Mouse (Mus musculus) CD4-positive naive resting alpha-beta T cell, adult 76 days (primary cell): ENCODE results near the gene Scn10a. TPM values are rescaled to one million over a fixed set of nuclear protein-coding genes. Genes with fewer than 3 reads are reported as not detected.

Experiments used
- total RNA-seq: library from RNA; stranded (reverse); gene quantifications from one replicate; pipeline ENCODE4 v1.2.4, GENCODE M21; 2023

Gene Scn10a
- total RNA-seq: not detected

DNA sequence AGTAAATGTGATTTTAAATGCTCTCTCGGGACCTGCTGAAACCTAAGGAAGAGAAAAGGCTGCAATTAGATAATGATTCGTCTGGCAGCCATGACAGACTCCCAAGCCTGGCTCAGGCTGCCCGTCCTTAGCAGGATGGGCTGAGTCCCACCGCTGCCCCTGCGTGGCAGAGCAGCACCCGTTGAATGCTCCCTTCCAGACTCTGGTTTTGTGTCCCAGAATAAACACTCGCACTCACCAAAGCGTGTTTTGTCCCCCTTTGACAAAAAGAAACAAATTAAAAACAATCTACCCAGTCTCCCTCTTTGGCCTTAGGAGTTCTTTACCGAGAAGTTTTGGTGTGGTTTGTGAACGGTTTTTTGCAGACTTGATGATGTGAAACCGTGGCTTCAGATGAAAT lies at the start of gene Scn10a:
Gene Scn10a, minus strand, starts transcription at position 101 of the 400 bp plus-strand sequence.

GRCm38 (mm10) chr9:119578636-119579438 lies 140.3 kb downstream of the Scn10a start, which contains the start of gene Scn5a:
TSS of gene Scn5a (minus strand) at chr9:119579016.

Other genes with a start within 250 kb of the Scn10a start
- gene Scn5a, start 140.3 kb downstream of the Scn10a start, total RNA-seq: not detected
- not detected for gene Scn11a, start 106.1 kb upstream of the Scn10a start, total RNA-seq
- 68.6 TPM for gene Wdr48, start 175.6 kb upstream of the Scn10a start, total RNA-seq
- 2.7 TPM for gene Gorasp1, start 218.2 kb upstream of the Scn10a start, total RNA-seq
- not detected for gene Ttc21a, start 218.3 kb upstream of the Scn10a start, total RNA-seq